Mouse (Mus musculus) gastrocnemius, postnatal 10 days (tissue): ENCODE results near the gene Plekha4. TPM values are rescaled to one million over a fixed set of nuclear protein-coding genes. Genes with fewer than 3 reads are reported as not detected.

Experiments used
- DNase-seq: peaks from one replicate; pipeline ENCODE4 v3.0.0; 2021; ENCODE audit warnings: mixed read lengths
- total RNA-seq, 2 experiments: library from RNA; stranded (reverse); gene quantifications; 2 replicates each; pipeline ENCODE4 v1.2.3; 2021

The Plekha4 gene
- total RNA-seq, 2 experiments from 2014 or later, result 14.8 to 16.3 TPM

GRCm38 (mm10) chr7:45538163-45539041, 12.3 kb downstream of the Plekha4 start:
- no peak for DNase-seq

GRCm38 (mm10) chr7:45539095-45539494, 13.0 kb downstream of the Plekha4 start:
- DNase-seq, result no peak

- no peak for DNase-seq
Observed at GRCm38 (mm10) chr7:45540213-45540612, 14.1 kb downstream of the Plekha4 start.

- DNase-seq, result no peak
Observed at GRCm38 (mm10) chr7:45544525-45544924, 18.4 kb downstream of the Plekha4 start.

GRCm38 (mm10) chr7:45549641-45550436, 23.7 kb downstream of the Plekha4 start:
- no peak for DNase-seq

- no peak for DNase-seq
Observed at GRCm38 (mm10) chr7:45550821-45551511, 24.8 kb downstream of the Plekha4 start.

- DNase-seq, result no peak
Observed at GRCm38 (mm10) chr7:45551512-45551883, 25.4 kb downstream of the Plekha4 start.

GRCm38 (mm10) chr7:45553519-45553918, 27.4 kb downstream of the Plekha4 start:
- no peak for DNase-seq

- no peak for DNase-seq
Observed at GRCm38 (mm10) chr7:45553990-45554389, 27.9 kb downstream of the Plekha4 start.

GRCm38 (mm10) chr7:45554744-45555143, 28.6 kb downstream of the Plekha4 start, which contains the start of gene Hsd17b14:
TSS of gene Hsd17b14 (plus strand) at chr7:45554893.
- no peak for DNase-seq

GRCm38 (mm10) chr7:45555787-45556186, 29.7 kb downstream of the Plekha4 start:
- DNase-seq, result peak; percentile 84

- no peak for DNase-seq
Observed at GRCm38 (mm10) chr7:45558907-45559306, 32.8 kb downstream of the Plekha4 start.

- no peak for DNase-seq
Observed at GRCm38 (mm10) chr7:45560241-45560640, 34.1 kb downstream of the Plekha4 start.

GRCm38 (mm10) chr7:45560843-45561623, 34.9 kb downstream of the Plekha4 start:
- DNase-seq, result peak; percentile 78

GRCm38 (mm10) chr7:45561624-45562520, 35.7 kb downstream of the Plekha4 start:
- no peak for DNase-seq

GRCm38 (mm10) chr7:45564811-45565210, 38.7 kb downstream of the Plekha4 start:
- DNase-seq, result no peak

GRCm38 (mm10) chr7:45565446-45565845, 39.3 kb downstream of the Plekha4 start:
- DNase-seq, result no peak

GRCm38 (mm10) chr7:45567112-45567779, 41.1 kb downstream of the Plekha4 start:
- DNase-seq, result no peak

- DNase-seq, result peak; percentile 83
Observed at GRCm38 (mm10) chr7:45567780-45568516, 41.8 kb downstream of the Plekha4 start.
